Mouse (Mus musculus) neural tube, embryonic 13.5 days (tissue): Measurements from ENCODE around the gene Phkg1. TPM values are rescaled to one million over a fixed set of nuclear protein-coding genes. Genes with fewer than 3 reads are reported as not detected.
A peak's percentile ranks its signal among the peaks of the same experiment; 100 is the strongest.
"Not testable (repeated sequence)": the region's sequence is repeated elsewhere in the genome, so short reads cannot be mapped to it uniquely, and the experiment has no call there.

ENCODE experiments used
- ATAC-seq: fragments of 200-750 bp; cut with Nextera tagmentation; 2 replicates; pipeline ENCODE4 v1.8.0; 2017; ENCODE audit warnings: low read depth, mild to moderate bottlenecking, moderate TSS enrichment, moderate library complexity
- H3K27ac ChIP-seq: fragments of 300-500 bp; sonication (generic); replicated peaks from 2 replicates; pipeline ENCODE4 v1.5.1; 2015; ENCODE audit warnings: moderate library complexity, mild to moderate bottlenecking, inconsistent platforms
- H3K27me3 ChIP-seq: fragments of 300-500 bp; sonication (generic); 2 replicates; pipeline ENCODE4 v1.6.1; 2015; ENCODE audit warnings: mild to moderate bottlenecking, inconsistent platforms
- H3K36me3 ChIP-seq: fragments of 300-500 bp; sonication (generic); 2 replicates; pipeline ENCODE4 v1.6.1; 2015; ENCODE audit warnings: mild to moderate bottlenecking, inconsistent platforms
- H3K4me1 ChIP-seq: fragments of 300-500 bp; sonication (generic); replicated peaks from 2 replicates; pipeline ENCODE4 v1.6.1; 2015; ENCODE audit warnings: inconsistent platforms
- H3K4me2 ChIP-seq: fragments of 300-500 bp; sonication (generic); 2 replicates; pipeline ENCODE4 v1.6.1; 2015; ENCODE audit warnings: inconsistent platforms, mild to moderate bottlenecking, moderate library complexity
- H3K4me3 ChIP-seq: fragments of 300-500 bp; sonication (generic); 2 replicates; pipeline ENCODE4 v1.5.1; 2015; ENCODE audit warnings: mild to moderate bottlenecking, inconsistent platforms
- H3K9ac ChIP-seq: fragments of 300-500 bp; sonication (generic); 2 replicates; pipeline ENCODE4 v1.6.1; 2015; ENCODE audit warnings: moderate library complexity, mild to moderate bottlenecking, inconsistent platforms
- H3K9me3 ChIP-seq: fragments of 300-500 bp; sonication (generic); 2 replicates; pipeline ENCODE4 v1.6.1; 2016; ENCODE audit warnings: inconsistent platforms
- WGBS: fragments of 180-500 bp; shearing (Covaris S2); methylation state at CpG from one replicate; pipeline ENCODE4 v1.1.7; 2015; 5-methylcytosine and 5-hydroxymethylcytosine counted together
- polyA plus RNA-seq: library from polyadenylated mRNA; unstranded; fragments of >200 nt; fragmentation: Nextera tagmentation; extraction: Ambion mirVana; gene quantifications from 2 replicates; pipeline ENCODE4 v1.2.1, GENCODE M21; 2015

The Phkg1 gene
- polyA plus RNA-seq, 1 experiment from 2014 or later, result 0.32 TPM

DNA sequence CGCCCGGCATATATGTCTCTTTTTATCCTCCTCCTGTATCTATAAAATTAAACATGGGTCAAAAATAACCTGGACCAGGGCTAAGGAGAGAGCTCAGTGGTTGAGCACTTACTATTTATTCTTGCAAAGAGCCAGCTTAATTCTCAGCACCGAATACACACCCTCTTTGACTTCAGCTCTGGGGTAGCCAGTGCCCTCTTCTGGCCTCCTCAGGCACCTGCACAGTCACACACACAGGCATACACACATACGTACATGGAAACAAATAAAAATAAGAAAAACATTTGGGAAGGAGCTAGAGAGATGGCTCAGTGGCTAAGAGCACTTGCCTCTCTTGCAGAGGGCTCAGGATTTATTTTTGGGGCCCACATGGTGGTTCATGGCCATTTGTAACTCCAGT lies 23.6 kb upstream of the Phkg1 start:
- Histone ChIP-seq H3K27ac (no peak overlapping the region), H3K4me2 (no peak overlapping the region), H3K9me3 (no peaks in the 10 kb centered on the region), H3K4me1 (no peaks in the 10 kb centered on the region), H3K4me3 (no peak overlapping the region), H3K9ac (no peak overlapping the region), H3K27me3 (no peaks in the 10 kb centered on the region), H3K36me3 (no peaks in the 10 kb centered on the region)
- WGBS, result 91% methylated on average over 4 of the region's 4 CpGs
- ATAC-seq, result no peak

DNA sequence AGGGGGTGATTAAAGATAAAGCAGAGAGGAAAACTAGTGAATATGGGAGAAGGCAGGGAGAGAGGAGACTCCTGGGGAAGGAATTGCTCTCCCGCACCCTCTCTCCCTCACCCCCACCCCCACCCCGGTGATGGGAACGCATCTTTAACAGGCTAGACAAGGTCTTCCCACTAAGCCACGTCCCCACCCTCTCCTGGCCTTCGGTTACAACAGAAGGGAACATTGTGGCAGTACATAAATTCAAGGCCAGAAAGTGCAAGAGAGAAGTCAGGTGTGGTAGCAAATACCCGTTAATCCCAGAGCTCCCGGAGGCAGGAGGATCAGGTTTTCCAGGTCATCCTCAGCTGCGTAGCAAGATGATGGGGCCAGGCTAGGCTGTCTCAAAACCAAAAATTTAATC lies 21.0 kb upstream of the Phkg1 start:
- WGBS, result 81% methylated on average over 8 of the region's 8 CpGs
- Histone ChIP-seq H3K9me3 (no peaks in the 10 kb centered on the region), H3K4me3 (no peak overlapping the region), H3K4me1 (no peaks in the 10 kb centered on the region), H3K27ac (no peak overlapping the region), H3K9ac (no peak overlapping the region), H3K36me3 (no peaks in the 10 kb centered on the region), H3K4me2 (no peak overlapping the region), H3K27me3 (no peaks in the 10 kb centered on the region)
- no peak for ATAC-seq

DNA sequence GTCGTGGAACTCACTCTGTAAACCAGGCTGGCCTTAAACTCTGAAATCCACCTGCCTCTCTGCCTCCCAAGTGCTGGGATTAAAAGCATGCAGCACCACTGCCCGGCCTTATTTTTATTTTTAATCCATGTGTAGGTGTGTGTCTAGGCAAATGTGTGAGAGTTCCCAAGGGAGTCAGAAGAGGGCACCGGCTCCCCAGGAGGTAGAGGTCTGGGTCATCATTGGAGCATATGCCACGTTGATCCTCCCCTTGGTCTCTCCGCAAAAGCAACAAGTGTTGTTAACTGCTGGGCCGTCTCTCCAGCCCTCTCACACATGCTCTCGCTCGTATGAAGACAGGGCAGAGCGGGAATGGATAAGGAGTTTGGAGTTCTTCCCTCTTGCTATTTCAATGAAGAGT lies 20.4 kb upstream of the Phkg1 start:
- no peak overlapping the region for H3K9ac ChIP-seq
- no peak overlapping the region for H3K4me3 ChIP-seq
- no peak overlapping the region for H3K4me2 ChIP-seq
- no peaks in the 10 kb centered on the region for H3K36me3 ChIP-seq
- no peaks in the 10 kb centered on the region for H3K27me3 ChIP-seq
- no peaks in the 10 kb centered on the region for H3K9me3 ChIP-seq
- WGBS, result 85% methylated on average over 9 of the region's 9 CpGs
- H3K4me1 ChIP-seq, result no peaks in the 10 kb centered on the region
- no peak overlapping the region for H3K27ac ChIP-seq
- no peak for ATAC-seq

DNA sequence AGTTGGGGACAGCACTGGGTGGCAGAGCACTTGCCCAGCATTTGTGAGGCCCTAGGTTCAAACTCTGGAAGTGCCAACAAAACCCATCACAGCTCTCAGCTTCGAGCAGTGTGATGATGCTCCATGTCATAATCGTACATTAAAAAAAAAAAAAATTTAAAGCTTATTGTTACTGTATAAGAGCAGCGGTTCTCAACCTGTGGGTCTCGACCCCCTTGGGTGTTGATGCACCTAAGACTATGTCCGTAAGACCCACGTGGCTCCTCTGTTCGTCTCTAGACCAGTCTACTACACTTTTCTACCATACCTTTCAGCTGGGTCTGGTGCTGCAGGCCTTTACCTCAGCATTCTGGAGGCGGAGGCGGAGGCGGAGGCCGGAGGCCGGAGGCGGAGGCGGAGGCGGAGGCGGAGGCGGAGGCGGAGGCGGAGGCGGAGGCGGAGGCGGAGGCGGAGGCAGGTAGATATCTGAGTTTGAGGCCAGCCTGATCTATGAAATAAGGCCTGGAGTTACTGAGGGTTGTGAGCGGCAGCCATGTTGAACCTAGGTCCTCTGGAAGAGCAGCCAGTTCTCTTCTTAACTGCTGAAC lies 19.8 kb upstream of the Phkg1 start:
- WGBS, result 91% methylated on average over 24 of the region's 24 CpGs
- no peak for ATAC-seq
- Histone ChIP-seq H3K36me3 (no peaks in the 10 kb centered on the region), H3K27ac (no peak overlapping the region), H3K9ac (no peak overlapping the region), H3K9me3 (no peaks in the 10 kb centered on the region), H3K4me2 (no peak overlapping the region), H3K4me3 (no peak overlapping the region), H3K27me3 (no peaks in the 10 kb centered on the region), H3K4me1 (no peaks in the 10 kb centered on the region)

DNA sequence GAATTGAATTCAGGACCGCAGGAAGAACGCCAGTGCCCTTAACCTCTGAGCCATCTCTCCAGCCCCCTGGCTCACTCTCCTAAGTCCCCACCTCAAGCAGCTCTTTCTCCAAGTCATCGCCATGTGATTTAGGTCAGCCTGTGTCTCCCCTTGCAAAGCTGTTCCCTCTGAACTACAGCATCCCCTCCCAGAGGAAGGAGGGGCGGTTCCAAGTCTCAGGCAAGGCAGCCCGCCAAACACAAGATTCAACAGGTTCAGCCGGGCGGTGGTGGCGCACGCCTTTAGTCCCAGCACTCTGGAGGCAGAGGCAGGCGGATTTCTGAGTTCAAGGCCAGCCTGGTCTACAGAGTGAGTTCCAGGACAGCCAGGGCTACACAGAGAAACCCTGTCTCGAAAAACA lies 17.1 kb upstream of the Phkg1 start:
- H3K4me3 ChIP-seq, H3K36me3 ChIP-seq, H3K4me2 ChIP-seq, H3K9ac ChIP-seq, ATAC-seq, H3K9me3 ChIP-seq, H3K4me1 ChIP-seq, H3K27me3 ChIP-seq, H3K27ac ChIP-seq: not testable (repeated sequence)
- 86% methylated on average over 11 of the region's 11 CpGs for WGBS

DNA sequence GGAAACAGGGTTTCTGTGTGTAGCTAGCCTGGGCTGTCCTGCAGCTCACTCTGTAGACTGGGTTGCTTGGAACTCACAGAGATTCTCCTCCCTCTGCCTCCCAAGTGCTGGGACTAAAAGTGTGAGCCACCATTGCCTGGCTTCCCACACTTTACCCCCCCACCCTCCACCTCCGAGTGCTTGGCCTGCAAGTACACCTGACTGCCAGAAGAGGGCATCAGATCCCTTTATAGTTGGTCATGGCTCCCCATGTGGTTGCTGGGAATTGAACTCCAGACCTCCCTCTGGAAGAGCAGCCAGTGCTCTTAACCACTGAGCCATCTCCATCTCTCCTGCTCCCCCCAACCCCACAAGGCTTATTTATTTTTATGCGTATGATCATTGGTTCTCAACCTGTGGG lies 15.7 kb upstream of the Phkg1 start:
- Histone ChIP-seq H3K9ac (no peak overlapping the region), H3K9me3 (no peaks in the 10 kb centered on the region), H3K36me3 (no peaks in the 10 kb centered on the region), H3K27me3 (no peaks in the 10 kb centered on the region), H3K4me2 (no peak overlapping the region), H3K4me3 (no peak overlapping the region), H3K4me1 (peaks cover 6% of the 10 kb centered on the region), H3K27ac (no peak overlapping the region)
- 25% methylated on average over 2 of the region's 2 CpGs for WGBS
- ATAC-seq, result no peak

DNA sequence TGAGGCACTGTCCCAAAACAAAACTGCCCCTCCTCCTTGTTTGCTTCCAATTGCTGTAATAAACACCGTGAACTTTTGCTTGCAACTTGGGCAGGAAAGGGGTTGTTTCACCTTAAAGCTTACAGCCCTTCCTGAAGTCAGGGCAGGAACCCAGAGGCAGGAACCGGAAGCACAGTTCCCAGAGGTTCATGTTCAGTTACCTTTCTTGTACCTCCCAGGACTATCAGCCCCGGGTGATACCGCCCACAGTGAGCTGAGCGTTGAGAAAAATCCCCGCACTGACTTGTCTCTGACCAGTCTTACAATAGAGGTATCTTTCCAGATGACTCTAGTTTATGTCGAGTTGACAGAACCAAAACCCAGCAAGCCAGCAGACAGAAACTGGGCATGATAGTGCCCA lies 11.2 kb upstream of the Phkg1 start:
- 79% methylated on average over 7 of the region's 7 CpGs for WGBS
- H3K4me2 ChIP-seq, result peak overlapping the region; percentile 57; the same call in 1 of the 2 replicates
- no peak for ATAC-seq

DNA sequence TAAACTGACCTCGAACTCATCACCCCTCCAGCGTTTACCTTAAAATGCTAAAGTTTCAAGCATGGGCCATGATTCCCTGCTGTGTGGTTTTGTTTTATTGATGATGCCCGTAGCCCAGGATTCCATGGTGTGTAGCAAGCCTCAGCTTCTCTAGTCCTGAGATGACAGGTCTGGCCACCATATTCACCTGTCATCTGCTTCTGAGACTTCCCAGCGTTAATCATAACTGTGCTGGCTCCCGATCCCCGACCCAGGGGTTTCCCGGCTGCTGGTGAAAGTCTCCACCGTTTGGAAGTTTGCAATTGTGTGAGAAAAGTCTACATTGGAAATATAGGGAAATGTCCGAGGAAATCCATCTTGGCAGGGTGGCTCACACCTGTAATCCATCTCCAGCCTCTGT lies 10.8 kb upstream of the Phkg1 start:
- no peaks in the 10 kb centered on the region for H3K27me3 ChIP-seq
- peak overlapping the region; percentile 88 for H3K9ac ChIP-seq
- H3K4me1 ChIP-seq, result peaks cover 15% of the 10 kb centered on the region
- H3K27ac ChIP-seq, result peak overlapping the region; percentile 97
- no peaks in the 10 kb centered on the region for H3K36me3 ChIP-seq
- 68% methylated on average over 9 of the region's 9 CpGs for WGBS
- peak overlapping the region; percentile 67 for H3K4me3 ChIP-seq
- ATAC-seq, result no peak
- peak overlapping the region; percentile 57 for H3K4me2 ChIP-seq
- no peaks in the 10 kb centered on the region for H3K9me3 ChIP-seq

More for the DNA sequence above, 11.2 kb upstream of the Phkg1 start:
- no peak overlapping the region for H3K27ac ChIP-seq
- H3K4me3 ChIP-seq, result peak overlapping the region; percentile 67
- peaks cover 15% of the 10 kb centered on the region for H3K4me1 ChIP-seq
- H3K36me3 ChIP-seq, result no peaks in the 10 kb centered on the region
- 0 out of 2 replicates have a peak overlapping the region, but pooled peaks have one; percentile 88 for H3K9ac ChIP-seq
- H3K9me3 ChIP-seq, result no peaks in the 10 kb centered on the region
- no peaks in the 10 kb centered on the region for H3K27me3 ChIP-seq

DNA sequence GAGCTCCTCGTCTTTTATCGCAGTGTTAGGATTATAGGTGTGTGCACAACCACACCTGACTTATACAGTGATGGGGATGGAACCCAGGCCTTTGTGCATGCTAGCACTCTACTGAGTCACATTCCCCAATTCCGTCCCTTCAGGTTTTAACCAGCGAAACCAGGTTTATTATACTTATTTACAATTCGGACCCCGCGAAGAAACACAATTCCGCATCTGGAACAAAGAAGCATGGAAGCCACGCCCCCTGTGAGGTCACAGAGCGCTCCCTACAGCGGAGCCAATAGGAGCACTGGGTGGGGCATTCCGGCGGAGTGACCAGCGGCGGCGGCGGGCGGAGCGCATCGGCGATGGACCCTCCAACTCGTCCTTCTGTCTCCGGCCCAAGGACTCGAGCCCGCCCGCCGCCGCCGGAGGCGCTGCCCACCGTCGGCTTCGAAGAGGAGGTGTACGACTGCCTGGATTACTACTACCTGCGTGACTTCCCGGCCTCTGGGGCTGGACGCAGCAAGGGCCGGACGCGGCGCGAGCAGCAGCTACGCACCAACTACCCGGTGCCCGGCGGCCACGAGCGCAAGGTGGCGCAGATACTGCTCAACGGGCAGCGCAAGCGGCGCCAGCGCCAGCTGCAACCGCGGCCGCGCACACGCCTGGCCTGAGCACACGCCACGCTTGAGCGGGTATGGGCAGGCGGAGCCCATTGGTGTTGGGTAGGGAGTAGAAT lies 10.1 kb upstream of the Phkg1 start, which contains the start of gene Nupr1l:
TSS of gene Nupr1l (plus strand) at position 299 of the 724 bp plus-strand sequence.
- Histone ChIP-seq H3K27ac (peak within 1 kb of the TSS; percentile 97), H3K36me3 (no peaks in the 10 kb centered on the region), H3K4me1 (peaks cover 15% of the 10 kb centered on the region), H3K4me2 (peak within 1 kb of the TSS; percentile 57), H3K27me3 (no peaks in the 10 kb centered on the region), H3K9me3 (no peaks in the 10 kb centered on the region), H3K9ac (peak within 1 kb of the TSS; percentile 88), H3K4me3 (peak within 1 kb of the TSS; percentile 67)
- ATAC-seq, result peak; percentile 97
- under 1% methylated on average over 62 of the region's 63 CpGs for WGBS

DNA sequence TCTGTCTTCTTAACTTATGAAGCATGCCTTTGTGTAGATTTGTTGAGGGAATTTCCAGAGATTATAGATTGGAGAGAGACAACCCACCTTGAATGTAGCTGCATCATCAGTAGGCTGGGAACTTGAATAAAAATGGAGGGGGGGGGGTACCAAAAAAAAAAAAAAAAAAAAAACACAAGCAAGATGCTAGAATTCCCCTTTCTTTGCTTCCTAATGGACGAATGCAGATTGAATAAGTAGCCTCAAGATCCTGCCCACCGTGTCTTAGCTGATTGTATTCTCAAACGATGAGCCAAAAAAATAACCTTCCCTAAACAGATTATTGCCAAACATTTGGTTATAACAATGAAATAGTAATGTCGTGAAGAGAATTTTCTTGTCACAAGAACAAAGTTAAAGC lies 9.4 kb upstream of the Phkg1 start:
- peak overlapping the region; percentile 88 for H3K9ac ChIP-seq
- 36% methylated on average over 4 of the region's 4 CpGs for WGBS
- no peaks in the 10 kb centered on the region for H3K27me3 ChIP-seq
- H3K36me3 ChIP-seq, result peaks cover 6% of the 10 kb centered on the region
- H3K4me2 ChIP-seq, result peak overlapping the region; percentile 57
- H3K9me3 ChIP-seq, result no peaks in the 10 kb centered on the region
- H3K4me3 ChIP-seq, result peak overlapping the region; percentile 67
- peaks cover 15% of the 10 kb centered on the region for H3K4me1 ChIP-seq
- H3K27ac ChIP-seq, result peak overlapping the region; percentile 97
- no peak for ATAC-seq

DNA sequence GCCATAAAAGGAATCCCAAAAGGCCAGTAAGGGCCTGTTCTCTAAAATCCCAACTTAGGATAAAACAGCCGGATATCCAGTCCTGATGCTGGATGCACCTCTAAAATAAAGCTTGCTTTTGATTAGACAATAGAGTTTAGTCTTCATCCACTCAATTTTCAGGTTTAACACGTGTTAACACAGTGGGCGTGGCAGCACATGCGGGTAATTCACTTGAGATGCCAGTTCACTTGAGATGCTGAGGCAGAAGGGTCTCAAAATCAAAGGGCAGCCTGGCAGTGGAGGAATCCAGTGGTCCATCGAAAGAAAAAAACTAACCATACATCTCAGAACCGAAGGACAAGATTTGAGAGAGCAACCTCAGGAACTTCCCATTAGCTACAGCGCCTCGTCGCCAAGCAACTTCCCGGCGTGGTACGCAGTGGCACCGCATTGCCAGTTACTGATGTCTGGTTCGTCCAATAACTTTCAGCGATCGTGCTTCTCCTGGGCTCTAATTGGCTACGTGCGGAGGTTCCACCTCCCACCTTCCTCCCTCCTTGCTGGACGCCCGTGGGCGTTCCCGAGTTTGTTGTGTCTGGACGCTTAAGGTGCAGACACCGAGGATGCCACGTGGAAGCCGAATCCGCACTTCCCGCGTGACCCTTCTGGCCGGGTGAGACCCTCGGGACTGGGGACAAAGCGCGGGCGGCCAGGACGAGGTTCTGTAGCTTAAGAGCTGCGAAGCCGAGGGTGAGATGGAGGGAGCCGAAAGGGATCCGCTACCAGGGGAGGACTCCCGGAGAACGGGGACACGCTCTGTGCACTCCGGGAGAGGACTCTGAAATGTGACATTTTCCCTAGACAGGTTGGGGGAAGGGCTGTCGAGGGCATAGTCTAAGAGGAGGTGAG lies 2.9 kb downstream of the Phkg1 start, which contains the start of gene Zbed5:
TSS of gene Zbed5 (plus strand) at position 526 of the 891 bp plus-strand sequence.
- Histone ChIP-seq H3K9ac (peak within 1 kb of the TSS; percentile 72), H3K4me1 (peaks cover 14% of the 10 kb centered on the region), H3K27me3 (no peaks in the 10 kb centered on the region; the same call in 1 of the 2 replicates), H3K9me3 (no peaks in the 10 kb centered on the region), H3K4me3 (peak within 1 kb of the TSS; percentile 68), H3K36me3 (0 out of 2 replicates have a peak, but pooled peaks cover 1% of the 10 kb centered on the region), H3K4me2 (peak within 1 kb of the TSS; percentile 80), H3K27ac (no peak within 1 kb of the TSS; the same call in 1 of the 2 replicates)
- peak; percentile 98 for ATAC-seq
- 3% methylated on average over 44 of the region's 44 CpGs for WGBS

DNA sequence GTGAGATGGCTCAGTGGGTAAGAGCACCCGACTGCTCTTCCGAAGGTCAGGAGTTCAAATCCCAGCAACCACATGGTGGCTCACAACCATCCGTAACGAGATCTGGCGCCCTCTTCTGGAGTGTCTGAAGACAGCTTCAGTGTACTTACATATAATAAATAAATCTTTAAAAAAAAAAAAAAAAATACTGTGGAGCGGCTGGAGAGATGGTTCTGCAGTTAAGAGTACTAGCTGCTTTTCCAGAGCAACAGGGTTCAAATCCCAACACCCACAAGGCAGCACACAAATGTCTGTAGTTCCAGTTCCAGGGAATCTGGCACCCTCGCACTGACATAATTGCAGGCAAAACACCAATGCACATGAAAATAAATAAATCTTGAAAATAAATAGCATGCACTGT lies 8.0 kb downstream of the Phkg1 start:
- ATAC-seq, H3K9me3 ChIP-seq, H3K27ac ChIP-seq, H3K27me3 ChIP-seq, H3K4me2 ChIP-seq, H3K4me3 ChIP-seq, H3K9ac ChIP-seq, H3K36me3 ChIP-seq: not testable (repeated sequence)
- H3K4me1 ChIP-seq, result peaks cover 17% of the 10 kb centered on the region
- WGBS, result 68% methylated on average over 7 of the region's 7 CpGs
